Mouse (Mus musculus) thymus, postnatal 10 days (tissue): ENCODE measurements around the gene Rabl2.

Experiments used
- DNase-seq, 2 experiments: peaks; one replicate each; pipeline ENCODE4 v3.0.0; 2021; ENCODE audit warnings: low spot score in 2 of 2

Rabl2 gene

DNA sequence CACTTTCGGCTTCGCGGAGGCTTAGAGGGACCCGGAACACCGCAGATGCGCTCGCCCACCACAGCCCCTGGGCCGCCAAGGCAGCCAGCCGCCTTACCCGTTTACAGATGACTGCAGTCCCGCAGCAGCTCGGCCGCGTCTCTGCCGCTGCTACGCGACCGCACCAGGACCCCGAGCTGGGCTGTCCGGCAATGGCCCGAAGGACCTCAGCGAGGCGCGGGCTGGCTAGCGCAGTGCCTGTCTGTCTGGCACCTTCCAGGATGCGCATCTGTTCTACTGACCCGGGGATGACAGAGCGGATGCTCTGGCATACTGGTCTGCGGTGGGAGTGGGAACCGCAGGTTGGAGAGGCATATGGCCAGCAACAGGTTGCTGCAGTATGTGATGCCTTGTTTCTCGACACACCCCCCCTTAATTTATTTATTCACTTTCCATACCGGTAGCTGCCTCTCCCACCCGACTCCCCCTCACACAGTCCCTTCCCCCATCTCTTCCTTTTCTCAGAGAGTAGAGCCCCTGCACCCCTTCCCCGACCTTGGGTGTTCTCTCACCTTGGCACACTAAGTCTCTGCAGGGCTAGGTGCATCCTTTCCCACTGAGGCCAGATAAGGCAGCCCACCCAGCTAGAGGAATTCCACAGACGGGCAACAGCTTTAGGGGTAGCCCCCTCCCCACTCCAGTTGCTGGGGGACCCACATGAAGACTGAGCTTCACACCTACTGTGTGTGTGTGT is at the start of gene Rabl2:
Rabl2 (minus strand) TSS at position 201 of the 733 bp plus-strand sequence.
- peak; percentile 49 to 56 for DNase-seq

GRCm38 (mm10) chr15:89623626-89623959 is 31.9 kb upstream of the Rabl2 start:
- peak in 1 of 2 experiments; percentile 45 for DNase-seq

DNA sequence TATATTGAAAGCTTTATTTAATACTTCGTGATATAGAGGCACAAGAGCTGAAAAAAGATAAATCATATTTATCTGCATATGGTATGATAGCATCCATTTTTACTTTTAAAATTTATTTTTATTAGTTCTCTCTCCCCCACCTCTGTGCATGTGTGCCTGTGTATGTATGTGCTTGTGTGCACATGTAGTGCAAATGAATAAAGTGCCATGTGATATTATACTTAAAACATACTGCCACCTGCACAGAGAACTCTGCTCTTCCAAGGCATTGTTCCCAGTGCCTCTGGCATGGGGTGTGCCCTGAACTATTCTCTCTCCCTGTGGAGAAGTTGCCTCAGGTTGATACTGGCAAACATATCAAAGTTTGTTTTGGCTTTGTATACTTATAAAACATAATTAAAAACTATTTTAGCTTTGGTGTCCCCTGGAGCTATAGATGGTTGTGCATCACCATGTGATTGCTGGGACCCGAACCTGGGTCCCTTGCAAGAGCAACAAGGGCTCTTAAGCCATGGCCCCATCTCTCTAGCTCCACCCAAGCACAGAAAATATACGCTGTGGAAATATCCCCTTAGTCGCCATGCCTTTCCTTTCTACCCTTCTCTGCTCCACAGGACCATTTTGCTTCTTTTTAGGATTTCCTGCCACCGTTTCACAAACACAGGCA is 31.4 kb upstream of the Rabl2 start:
- no peak for DNase-seq

DNA sequence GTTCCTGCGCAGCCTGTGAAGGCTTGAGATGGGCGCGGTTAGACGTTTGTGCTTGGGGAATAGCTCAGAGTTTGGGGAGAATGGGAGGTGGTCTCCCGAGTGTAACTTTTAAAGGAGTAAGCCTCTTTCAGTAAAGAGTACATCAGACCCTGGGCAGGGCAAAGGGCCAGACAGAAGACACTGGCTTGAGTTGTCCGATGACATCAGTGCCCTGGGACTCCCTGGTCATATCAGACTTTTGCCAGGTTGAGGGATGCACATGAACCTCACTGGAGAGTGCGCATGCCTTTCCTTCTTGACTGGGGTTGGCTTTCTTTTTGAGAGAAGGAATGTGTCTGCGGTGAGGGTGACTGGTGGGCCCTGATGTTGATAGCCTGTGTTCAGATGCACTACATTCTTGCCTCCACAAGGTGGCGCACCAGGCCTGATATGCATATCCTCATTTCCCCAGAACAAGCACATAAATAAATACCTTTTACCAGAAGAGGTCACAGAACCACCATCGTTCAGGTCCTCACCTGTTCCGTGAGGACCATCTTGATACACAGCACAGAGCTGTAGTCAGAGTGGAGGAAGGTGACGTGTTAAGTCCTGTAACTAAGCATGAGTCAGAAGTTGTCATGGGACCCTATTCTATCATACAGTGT is 30.7 kb upstream of the Rabl2 start:
- peak in 1 of 2 experiments; percentile 26 for DNase-seq

- no peak for DNase-seq
Observed at GRCm38 (mm10) chr15:89607888-89608287, 16.2 kb upstream of the Rabl2 start.

GRCm38 (mm10) chr15:89607480-89607879 is 15.8 kb upstream of the Rabl2 start:
- DNase-seq: no peak

DNA sequence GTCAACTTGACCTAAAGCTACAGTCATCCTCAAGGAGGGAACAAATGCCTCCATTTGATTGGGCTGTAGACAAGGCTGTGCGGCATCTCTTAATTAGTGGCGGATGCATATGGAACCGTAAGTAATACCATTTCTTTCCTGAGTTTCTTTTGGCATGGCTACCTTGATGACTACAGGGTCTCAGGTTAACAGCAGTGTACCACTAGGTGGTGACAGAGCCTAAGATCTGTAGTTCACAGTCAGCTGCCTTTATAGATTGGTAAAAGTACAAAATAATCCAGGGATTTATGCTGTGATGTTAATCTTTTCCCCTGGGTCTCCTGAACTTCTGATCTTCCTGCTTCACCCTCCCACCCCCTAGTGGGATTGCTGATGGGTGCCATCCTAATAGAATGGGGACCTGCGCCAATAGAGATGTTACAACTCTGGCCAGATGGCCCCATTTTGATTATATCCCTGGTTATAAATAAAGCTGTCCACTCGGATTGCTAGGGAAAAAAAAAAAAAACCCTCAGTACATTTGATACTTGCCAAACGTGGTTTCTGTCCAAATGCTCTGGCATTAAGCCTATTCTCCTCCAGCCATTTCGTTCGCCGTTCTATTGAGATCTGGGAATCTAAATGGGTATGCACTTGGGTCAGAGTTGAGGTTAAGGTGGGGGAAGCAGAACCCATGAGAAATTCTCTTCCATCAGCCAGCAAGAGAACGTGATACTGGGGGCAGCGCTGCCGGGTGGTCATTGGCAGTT is 14.3 kb upstream of the Rabl2 start:
- DNase-seq: no peak

DNA sequence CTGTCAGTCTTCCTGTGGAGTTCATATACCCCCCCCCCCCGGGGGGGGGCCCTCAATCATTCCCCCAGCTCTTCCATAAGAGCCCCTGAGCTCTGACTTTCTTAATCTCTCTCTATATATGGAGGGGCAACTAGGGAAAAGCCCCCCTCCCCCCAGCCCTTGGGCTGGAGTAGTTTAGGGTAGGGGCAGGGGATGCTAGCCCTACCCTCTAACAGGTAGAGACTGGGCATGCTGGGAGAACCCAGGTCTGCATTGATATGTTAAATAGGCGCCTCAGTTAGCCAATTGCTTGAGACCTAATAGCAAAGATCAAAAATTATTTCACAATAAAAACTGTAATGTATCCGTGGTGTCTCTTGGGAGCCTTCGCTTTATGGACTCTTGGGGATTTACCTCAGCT is 825 bp upstream of the Rabl2 start:
- no peak for DNase-seq

DNA sequence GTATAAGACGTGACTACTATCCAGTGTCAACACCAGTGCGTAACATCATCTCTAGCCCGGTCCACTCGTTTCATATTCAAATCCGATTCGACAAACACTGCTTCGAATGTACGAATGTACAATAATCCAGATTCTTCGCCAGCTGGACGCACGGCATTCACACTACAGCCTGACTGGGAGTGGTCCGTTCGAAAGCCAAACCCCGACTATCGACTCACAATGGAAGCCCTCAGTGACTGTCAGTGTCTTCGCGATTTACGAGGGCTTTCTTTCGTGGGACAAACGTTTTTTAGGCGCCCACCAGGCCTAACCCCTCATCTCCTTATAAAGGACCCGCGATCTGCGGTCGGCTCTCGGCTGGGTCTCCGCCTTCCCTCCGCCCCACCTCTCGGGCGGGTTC is 406 bp downstream of the Rabl2 start:
- DNase-seq: no peak

DNA sequence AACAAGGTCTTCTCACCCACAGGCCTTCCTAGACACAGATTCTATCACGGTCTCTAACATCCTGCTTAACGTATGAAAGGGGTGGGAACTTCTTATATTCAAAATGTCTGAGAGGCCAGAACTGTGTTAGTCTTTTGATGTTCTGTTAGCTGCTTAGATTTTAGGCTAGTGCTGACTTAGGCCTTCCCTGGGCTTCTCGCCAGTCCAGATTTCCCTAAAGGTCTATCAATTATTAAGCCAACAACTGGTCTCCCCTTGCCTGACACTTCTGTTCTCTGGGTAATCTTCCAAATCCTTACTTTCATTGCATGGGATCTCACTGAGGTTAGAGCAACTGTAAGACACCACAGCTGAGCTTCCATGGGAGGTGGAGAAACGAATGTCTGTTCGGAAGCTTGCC is 2.6 kb downstream of the Rabl2 start:
- DNase-seq: no peak

DNA sequence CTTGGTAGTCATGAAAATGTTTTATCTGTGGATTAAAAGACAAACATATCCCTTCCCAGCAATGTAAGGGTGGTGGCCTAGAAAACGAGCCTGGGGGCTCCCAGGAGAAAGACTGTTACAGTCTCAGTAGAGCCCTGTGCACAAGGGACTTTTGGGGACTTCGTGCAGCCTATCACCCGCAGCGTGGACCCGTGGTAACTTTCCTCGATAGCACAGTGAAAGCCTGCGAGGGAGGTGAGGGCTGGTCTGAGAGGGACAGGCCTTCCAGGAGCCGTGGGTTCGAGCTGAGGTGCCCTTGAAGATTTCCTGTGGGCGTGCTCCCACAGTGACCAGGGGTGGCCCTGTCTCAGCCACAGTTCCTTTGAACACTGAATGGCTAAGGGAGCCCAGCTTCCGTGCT is 6.1 kb downstream of the Rabl2 start:
- no peak for DNase-seq

GRCm38 (mm10) chr15:89585101-89585500 is 6.6 kb downstream of the Rabl2 start:
- no peak for DNase-seq

- DNase-seq: no peak
Observed at GRCm38 (mm10) chr15:89582494-89582893, 9.2 kb downstream of the Rabl2 start.

- DNase-seq: no peak
Observed at GRCm38 (mm10) chr15:89572147-89572546, 19.6 kb downstream of the Rabl2 start.

DNA sequence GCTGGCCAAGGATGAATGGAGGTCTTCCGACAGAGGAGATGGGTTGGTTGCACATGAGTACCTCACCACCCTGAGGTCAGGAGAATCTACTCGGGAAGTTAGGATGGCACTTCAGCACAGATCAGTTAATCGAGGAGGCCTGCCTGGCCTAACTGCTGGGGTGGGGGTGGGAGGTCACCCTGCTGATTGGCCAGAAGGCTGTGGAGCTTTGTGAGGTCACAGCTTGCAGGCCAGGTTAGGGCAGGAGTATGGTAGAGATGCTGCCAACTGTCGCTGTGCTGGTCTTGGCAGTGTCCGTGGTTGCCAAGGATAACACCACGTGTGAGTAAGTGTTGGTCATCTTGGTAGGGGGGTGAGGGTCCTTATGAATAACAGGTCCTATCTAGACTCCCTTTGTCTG is 23.6 kb downstream of the Rabl2 start, which contains the start of gene Acr:
Acr (plus strand) TSS at position 213 of the 400 bp plus-strand sequence.
- DNase-seq: no peak

GRCm38 (mm10) chr15:89559202-89559731 is 32.5 kb downstream of the Rabl2 start:
- no peak for DNase-seq

GRCm38 (mm10) chr15:89557996-89558390 is 33.7 kb downstream of the Rabl2 start:
- no peak for DNase-seq

DNA sequence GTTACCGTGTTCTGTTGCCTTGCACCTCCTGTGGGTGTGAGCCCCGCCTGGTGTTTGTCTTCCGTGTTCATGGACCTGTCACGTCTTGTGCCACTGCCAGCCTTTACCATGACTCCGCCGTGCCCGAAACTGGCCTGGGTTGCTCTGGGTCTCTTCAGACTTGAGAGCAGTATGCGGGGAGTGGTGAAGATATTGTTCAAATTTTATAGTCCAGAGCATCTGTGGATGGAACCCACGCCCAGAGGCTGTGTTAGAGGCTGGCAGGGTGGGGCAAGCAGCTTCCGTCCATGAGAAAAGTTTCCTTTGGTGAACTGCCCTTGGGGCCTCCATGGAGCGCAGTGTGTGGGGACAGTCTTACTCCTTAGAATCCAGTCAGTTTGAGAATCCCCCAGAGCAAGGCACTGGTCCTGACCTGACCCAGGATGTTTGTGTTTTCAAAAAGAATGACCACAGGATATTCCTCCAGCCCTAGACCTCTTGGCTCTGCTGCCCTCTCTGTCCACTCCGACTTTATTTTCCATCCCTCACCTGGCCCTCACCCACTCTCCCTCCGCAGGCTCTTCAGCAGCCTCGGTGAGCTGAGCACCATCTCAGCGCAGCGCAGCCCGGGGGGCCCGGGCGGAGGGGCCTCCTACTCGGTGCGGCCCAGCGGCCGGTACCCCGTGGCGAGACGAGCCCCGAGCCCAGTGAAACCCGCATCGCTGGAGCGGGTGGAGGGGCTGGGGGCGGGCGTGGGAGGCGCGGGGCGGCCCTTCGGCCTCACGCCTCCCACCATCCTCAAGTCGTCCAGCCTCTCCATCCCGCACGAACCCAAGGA is 34.3 kb downstream of the Rabl2 start:
- no peak for DNase-seq

DNA sequence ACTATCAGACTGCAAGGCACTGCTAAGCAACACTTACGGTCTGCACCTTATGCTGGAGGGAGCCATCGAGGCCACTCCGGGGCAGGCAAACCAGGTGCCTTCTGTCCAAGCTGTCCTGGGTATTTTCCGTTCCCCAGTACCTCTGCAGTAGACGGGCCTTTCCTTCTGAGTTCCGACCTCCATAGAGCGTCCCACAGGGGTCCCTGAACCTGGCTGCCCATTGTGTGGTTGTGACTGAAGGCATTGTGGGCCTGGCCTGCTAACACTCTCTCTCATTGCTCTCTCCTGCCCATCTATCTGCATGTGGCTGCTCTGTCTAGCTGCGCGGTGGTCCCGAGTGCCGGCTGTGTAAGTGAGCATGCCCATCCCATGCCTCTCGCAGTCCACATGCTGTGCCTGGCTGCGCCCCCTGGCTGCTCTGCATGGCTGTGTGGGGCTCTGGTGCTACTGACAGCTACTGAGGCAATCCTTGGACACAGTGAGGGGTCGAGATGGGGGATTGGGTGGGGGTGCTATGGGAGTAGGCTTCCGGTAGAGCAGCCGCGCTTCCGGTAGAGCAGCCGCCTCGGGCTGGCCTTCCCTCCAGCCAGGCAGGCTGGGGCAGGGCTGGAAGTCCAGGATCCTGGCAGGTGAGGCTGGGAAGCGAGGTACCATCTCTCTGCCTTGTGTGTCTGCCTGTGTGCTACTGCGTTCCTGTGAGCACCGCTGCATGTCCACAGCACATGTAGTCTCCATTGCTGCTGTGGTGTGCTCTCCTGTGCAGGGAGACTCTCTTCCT is 35.1 kb downstream of the Rabl2 start:
- no peak for DNase-seq

DNA sequence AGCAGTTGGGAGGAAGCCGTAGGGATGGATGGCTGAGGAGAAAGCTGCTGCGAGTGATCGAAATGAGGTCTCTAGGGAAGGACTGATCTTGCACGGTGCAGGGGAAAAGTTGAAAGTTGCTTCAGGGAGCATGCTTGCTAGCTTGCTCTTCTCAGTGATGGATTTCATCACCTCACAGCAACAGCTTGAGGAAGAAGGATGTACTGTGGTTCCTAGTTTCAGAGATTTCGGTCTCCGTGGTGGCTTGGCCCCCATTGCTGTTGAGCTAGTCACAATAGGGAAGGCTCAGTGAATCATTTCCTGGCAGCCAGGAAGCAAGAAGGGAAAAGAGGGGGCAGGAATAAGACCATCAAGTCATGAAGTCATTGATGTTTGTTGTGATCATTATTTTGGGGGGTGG is 36.1 kb downstream of the Rabl2 start:
- DNase-seq: no peak
